Mouse (Mus musculus): ENCODE data around the gene Snx29. TPM values are rescaled to one million over a fixed set of nuclear protein-coding genes. Genes with fewer than 3 reads are reported as not detected.

Snx29 gene
- polyA plus RNA-seq, 1 experiment from 2014 or later = 11.4 TPM

Other genes with a start within 250 kb of the Snx29 start
- 30.1 and 30.8 TPM in 2 replicates for gene Txndc11, start 188.3 kb upstream of the Snx29 start, polyA plus RNA-seq (2015; fragmentation: Nextera tagmentation; extraction: Ambion mirVana)
- gene Zc3h7a, start 146.5 kb upstream of the Snx29 start, polyA plus RNA-seq (2015; fragmentation: Nextera tagmentation; extraction: Ambion mirVana) = 107 and 109 TPM in 2 replicates
- 138 and 144 TPM in 2 replicates for gene Rsl1d1, start 119.6 kb upstream of the Snx29 start, polyA plus RNA-seq (2015; fragmentation: Nextera tagmentation; extraction: Ambion mirVana)
- 57.5 and 60.1 TPM in 2 replicates for gene Gspt1, start 68.6 kb upstream of the Snx29 start, polyA plus RNA-seq (2015; fragmentation: Nextera tagmentation; extraction: Ambion mirVana)
- gene Tnfrsf17, start 9.1 kb upstream of the Snx29 start, polyA plus RNA-seq (2015; fragmentation: Nextera tagmentation; extraction: Ambion mirVana) = not detected in 2 replicates